Mouse (Mus musculus) urinary bladder, postnatal 14 days (tissue): ENCODE results near the gene Vmn1r167.
"Not testable (repeated sequence)": the region's sequence is repeated elsewhere in the genome, so short reads cannot be mapped to it uniquely, and the experiment has no call there.

ENCODE experiments used
- DNase-seq: peaks from one replicate; pipeline ENCODE4 v3.0.0; 2021; ENCODE audit warnings: low spot score

Gene Vmn1r167

DNA sequence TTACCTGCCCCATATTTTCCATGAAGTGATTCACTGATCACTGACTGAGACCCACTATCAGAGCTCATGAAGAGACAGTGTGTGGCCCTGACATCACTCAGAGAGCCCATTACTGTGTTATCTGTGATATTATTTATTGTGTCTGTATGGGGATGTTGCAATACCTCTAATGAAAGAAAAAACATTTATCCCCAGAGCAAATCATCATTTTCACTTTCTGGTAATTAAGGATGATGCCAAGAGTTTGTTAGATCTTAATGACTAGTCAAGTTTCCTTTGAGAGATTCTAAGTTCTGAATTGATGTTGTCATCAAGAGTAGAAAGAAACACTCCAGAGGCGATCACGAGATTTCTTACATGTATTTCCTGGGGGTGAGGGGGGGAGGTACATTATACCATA, at the start of gene Vmn1r167:
TSS of gene Vmn1r167 (minus strand) at position 101 of the 400 bp plus-strand sequence.
- DNase-seq = not testable (repeated sequence)

DNA sequence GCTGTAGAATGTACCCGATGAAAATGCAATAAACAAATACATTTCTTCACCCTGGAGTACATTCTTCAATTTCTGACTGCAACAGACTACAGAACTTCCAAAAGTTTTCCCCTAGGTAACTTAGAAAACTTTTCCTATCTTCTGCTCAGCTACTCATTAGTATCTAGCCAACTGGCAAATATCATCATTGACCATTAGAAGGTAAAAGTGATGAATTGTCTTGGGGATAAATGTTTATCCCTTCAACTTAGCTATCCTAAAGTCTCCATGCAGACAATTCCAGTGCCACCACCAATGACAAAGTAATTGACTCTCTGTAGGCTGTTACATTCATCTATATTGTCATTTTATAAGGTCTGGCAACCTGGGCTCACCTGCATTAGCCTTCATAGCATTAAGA, 32.4 kb upstream of the Vmn1r167 start, which contains the start of gene Vmn1r168:
TSS of gene Vmn1r168 (plus strand) at position 301 of the 400 bp plus-strand sequence.
- not testable (repeated sequence) for DNase-seq

DNA sequence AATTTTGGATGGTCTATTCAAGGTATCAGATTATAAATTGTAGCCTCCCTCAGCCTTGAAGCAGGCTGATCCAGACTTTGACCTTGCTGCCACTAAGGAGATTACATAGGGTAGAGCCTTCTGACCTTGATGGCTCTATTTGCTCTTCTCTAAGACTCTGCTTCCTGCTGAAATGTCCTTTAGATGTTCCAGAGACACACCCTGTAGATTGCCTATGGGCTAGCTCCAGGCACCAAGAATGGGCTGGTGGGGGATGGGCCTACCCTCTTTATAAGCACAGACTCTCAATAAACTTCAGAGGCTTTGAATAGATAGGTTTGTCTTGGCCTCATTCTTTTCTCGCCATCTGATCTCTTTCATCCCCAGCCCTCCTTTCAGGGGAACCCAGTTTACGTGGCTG, 34.1 kb downstream of the Vmn1r167 start:
- DNase-seq = not testable (repeated sequence)

DNA sequence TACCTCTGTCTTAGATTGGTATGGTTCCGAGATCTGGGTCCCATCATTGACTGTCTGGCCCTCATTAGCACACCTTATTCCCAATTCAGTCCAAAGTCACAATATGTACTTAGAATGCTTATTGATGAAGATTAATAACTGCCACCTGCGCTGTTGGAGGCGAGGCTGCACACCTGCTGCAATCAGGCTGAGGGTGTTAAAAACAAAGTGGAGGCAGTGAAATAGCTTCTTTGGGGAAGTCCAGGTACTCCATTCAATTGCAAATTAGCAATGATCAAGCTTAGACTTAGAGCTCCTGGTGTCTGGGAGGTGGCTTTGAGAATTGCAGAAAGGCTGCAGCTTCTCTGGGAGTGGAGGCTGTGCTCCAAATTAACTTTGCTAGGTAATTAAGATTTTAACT, 36.2 kb downstream of the Vmn1r167 start:
- DNase-seq = not testable (repeated sequence)

DNA sequence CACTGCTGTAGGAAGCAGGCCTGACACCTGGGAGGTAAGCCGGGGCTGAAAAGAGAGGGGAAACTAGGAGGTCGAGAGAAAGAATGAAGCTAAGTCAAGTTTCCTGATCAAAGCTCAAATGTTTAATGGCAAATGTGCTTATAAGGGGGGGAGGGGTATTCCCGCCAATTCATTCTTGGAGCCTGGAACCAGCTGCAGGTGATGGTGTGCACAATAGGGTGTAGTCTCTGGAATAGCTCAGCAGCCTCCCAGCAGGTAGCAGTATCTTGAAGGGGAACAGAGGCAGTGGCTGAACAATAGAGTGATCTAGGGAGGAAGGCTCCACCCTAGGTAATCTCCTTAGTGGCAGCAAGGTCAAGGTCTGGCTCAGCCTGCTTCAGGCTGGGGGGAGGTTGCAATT, 36.8 kb downstream of the Vmn1r167 start:
- DNase-seq = not testable (repeated sequence)
